Mouse (Mus musculus) G1E (cell line): Measurements from ENCODE around the gene Fdx1.

ENCODE experiments used
- CTCF ChIP-seq: IDR thresholded peaks from 2 replicates; pipeline ENCODE4 v1.5.1; 2012; ENCODE audit warnings: low read depth, low read length, inconsistent platforms, mixed read lengths
- GATA1 ChIP-seq: IDR thresholded peaks from 2 replicates; pipeline ENCODE4 v1.6.1; 2012; ENCODE audit warnings: borderline replicate concordance, low read length, inconsistent platforms, mixed read lengths
- POLR2AphosphoS5 ChIP-seq: IDR thresholded peaks from 2 replicates; pipeline ENCODE4 v1.6.1; 2012; ENCODE audit warnings: low read depth, low read length, inconsistent platforms; ENCODE audit not compliant: insufficient replicate concordance
- TAL1 ChIP-seq: conservative IDR thresholded peaks from 2 replicates; pipeline ENCODE4 v1.6.1; 2012; ENCODE audit warnings: low read depth, low read length, inconsistent platforms, mixed read lengths

DNA sequence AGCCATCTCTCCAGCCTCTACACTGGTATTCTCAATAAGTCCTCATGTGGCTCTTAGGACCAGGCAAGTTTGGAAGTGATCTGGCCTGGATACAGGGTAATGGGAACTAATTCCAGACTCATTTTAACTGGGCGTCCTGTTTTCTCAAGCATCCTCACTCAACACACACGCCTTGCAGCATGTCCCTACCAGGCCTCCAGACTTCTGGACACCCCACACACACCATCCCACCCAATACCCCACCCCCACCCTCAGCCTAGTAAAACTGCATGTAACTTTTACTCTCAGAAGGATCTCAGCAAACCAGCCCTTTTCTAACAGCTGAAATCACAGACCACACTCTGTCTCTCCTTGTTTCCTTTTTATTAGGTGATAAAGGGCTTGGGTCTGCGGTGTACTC, 35.7 kb downstream of the Fdx1 start:
- no peak for TF ChIP-seq CTCF
- TF ChIP-seq POLR2AphosphoS5, result no peak
- no peak for TF ChIP-seq TAL1
- no peak for TF ChIP-seq GATA1
